Mouse (Mus musculus) kidney, embryonic 14.5 days (tissue): Measurements from ENCODE around the gene Dhdds. TPM values are rescaled to one million over a fixed set of nuclear protein-coding genes. Genes with fewer than 3 reads are reported as not detected.
"Not testable (repeated sequence)": the region's sequence is repeated elsewhere in the genome, so short reads cannot be mapped to it uniquely, and the experiment has no call there.

Experiments used
- ATAC-seq: fragments of 200-750 bp; cut with Nextera tagmentation; 2 replicates; pipeline ENCODE4 v1.8.0; 2017; ENCODE audit warnings: moderate number of reproducible peaks, mild to moderate bottlenecking, moderate TSS enrichment, moderate library complexity; ENCODE audit not compliant: low FRiP score, low TSS enrichment
- H3K27ac ChIP-seq: fragments of 300-500 bp; sonication (generic); 2 replicates; pipeline ENCODE4 v1.5.1; 2014; ENCODE audit warnings: low read depth, mild to moderate bottlenecking, low read length, moderate library complexity, mixed read lengths
- H3K27me3 ChIP-seq: fragments of 300-500 bp; sonication (generic); 2 replicates; pipeline ENCODE4 v1.6.1; 2014; ENCODE audit warnings: mild to moderate bottlenecking, low read length; ENCODE audit not compliant: control insufficient read depth, insufficient read depth
- H3K36me3 ChIP-seq: fragments of 300-500 bp; sonication (generic); 2 replicates; pipeline ENCODE4 v1.6.1; 2014; ENCODE audit warnings: low read length, mixed read lengths; ENCODE audit not compliant: control insufficient read depth, insufficient read depth
- H3K4me1 ChIP-seq: fragments of 300-500 bp; sonication (generic); 2 replicates; pipeline ENCODE4 v1.6.1; 2014; ENCODE audit warnings: low read length, mixed read lengths; ENCODE audit not compliant: control insufficient read depth, insufficient read depth
- H3K4me2 ChIP-seq: fragments of 300-500 bp; sonication (generic); replicated peaks from 2 replicates; pipeline ENCODE4 v1.6.1; 2014; ENCODE audit warnings: low read depth, mild to moderate bottlenecking, low read length
- H3K4me3 ChIP-seq: fragments of 300-500 bp; sonication (generic); 2 replicates; pipeline ENCODE4 v1.5.1; 2014; ENCODE audit warnings: mild to moderate bottlenecking, low read length
- H3K9ac ChIP-seq: fragments of 300-500 bp; sonication (generic); 2 replicates; pipeline ENCODE4 v1.6.1; 2014; ENCODE audit warnings: low read depth, mild to moderate bottlenecking, low read length, moderate library complexity
- H3K9me3 ChIP-seq: fragments of 300-500 bp; sonication (generic); 2 replicates; pipeline ENCODE4 v1.6.1; 2016; ENCODE audit warnings: low read length; ENCODE audit not compliant: control insufficient read depth
- WGBS: fragments of 180-500 bp; shearing (Covaris S2); extraction: QIAGEN DNeasy Blood & Tissue Kit; methylation state at CpG from one replicate; pipeline ENCODE4 v1.1.7; 2014; 5-methylcytosine and 5-hydroxymethylcytosine counted together
- polyA plus RNA-seq: library from polyadenylated mRNA; unstranded; fragments of >200 nt; fragmentation: Nextera tagmentation; extraction: Ambion mirVana; gene quantifications from 2 replicates; pipeline ENCODE4 v1.2.1, GENCODE M21; 2014

Dhdds gene
- polyA plus RNA-seq, 1 experiment from 2014 or later, result 42.9 TPM

DNA sequence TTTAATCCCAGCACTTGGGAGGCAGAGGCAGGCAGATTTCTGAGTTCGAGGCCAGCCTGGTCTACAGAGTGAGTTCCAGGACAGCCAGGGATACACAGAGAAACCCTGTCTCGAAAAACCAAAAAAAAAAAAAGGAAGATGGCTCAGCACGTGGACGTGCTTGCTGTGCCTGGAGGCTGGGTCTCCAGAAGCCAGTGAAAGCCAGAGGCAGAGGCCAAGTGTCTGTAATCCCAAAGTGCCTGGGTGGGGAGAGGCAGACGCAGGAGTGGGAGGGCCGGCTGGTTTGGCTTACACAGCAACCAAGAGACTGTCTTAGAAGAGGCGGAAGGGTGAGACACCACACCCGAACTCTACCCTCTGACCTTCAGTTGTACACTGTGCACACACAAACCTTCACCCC lies 12.4 kb downstream of the Dhdds start:
- not testable (repeated sequence) for H3K9ac ChIP-seq, H3K4me1 ChIP-seq, H3K27me3 ChIP-seq, H3K4me3 ChIP-seq, H3K4me2 ChIP-seq, H3K27ac ChIP-seq, H3K9me3 ChIP-seq, ATAC-seq
- peaks cover 41% of the 10 kb centered on the region; the same call in 1 of the 2 replicates for H3K36me3 ChIP-seq
- 82% methylated on average over 7 of the region's 8 CpGs for WGBS

DNA sequence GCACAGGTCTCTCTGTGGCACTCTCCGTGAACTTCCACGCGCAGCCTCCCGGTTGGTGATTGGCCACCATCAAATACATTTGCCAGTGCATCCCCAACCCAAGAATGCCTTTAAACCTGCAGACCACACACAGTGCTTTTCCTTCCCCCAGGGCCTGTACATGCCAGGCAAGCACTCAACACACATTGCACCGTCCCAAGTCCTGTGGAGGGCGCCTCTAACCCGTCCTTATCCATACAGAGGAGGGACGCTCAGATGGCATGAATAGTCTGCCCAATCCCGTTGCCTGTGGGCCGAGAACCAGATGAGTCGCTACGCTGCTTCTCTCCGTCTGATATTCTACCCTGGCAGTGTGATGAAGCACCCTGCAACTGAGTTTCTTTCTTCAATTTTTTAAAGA lies 17.8 kb downstream of the Dhdds start:
- Histone ChIP-seq H3K9ac (no peak overlapping the region), H3K9me3 (no peaks in the 10 kb centered on the region), H3K27me3 (no peaks in the 10 kb centered on the region), H3K4me2 (no peak overlapping the region), H3K27ac (no peak overlapping the region), H3K4me3 (no peak overlapping the region), H3K4me1 (no peaks in the 10 kb centered on the region), H3K36me3 (peaks cover 57% of the 10 kb centered on the region)
- no peak for ATAC-seq
- WGBS, result 91% methylated on average over 13 of the region's 13 CpGs

DNA sequence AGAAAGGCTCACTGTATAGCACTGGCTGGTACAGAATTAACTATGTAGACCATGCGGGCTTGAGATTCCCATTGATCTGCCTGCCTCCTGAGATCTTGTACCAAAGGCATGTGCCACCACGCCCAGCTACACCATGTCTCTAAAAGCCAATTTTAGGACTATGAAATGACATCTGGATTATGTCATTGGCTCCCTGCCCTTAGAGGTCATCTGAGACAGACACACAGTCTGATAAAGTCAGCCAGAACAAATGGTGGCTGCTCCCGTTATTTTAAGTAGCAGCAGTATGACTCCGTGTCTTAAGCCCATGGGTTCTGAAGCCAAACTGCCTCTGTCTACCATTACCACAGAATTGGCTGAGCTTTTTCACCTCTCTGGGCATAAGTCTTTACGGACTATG lies 20.2 kb downstream of the Dhdds start:
- peaks cover 61% of the 10 kb centered on the region for H3K36me3 ChIP-seq
- WGBS, result 77% methylated on average over 5 of the region's 5 CpGs

DNA sequence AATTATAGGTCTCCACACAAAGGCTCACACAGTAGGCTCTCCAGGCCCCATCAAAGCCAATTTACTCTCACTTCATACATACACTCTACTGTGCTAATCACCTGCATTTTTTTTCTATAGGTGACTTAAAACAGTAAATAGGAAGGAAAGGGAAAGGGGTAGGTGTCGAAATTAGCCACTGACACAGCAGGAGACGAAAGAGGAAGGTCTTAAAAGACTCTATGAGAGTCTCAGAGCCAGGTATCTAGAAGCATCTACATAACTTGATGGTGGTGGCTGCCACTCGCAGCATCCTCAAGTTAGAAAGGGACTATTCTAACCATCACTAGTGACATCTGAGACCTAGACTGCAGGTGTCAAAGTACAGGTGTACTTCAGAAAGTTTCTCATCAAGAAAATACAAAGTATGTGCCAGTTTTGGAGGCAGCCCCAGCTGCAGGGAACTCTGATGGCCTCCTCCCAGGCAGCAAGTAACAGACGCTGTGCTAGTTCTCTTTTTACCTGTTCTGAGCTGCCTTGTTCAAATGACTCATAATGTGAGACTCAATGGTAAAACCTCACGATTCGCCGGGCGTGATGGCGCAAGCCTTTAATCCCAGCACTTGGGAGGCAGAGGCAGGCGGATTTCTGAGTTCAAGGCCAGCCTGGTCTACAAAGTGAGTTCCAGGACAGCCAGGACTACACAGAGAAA lies 22.6 kb downstream of the Dhdds start:
- ATAC-seq, result no peak
- H3K9me3 ChIP-seq, result no peaks in the 10 kb centered on the region
- H3K36me3 ChIP-seq, result peaks cover 55% of the 10 kb centered on the region
- no peak overlapping the region for H3K9ac ChIP-seq
- WGBS, result 96% methylated on average over 10 of the region's 10 CpGs
- H3K4me2 ChIP-seq, result no peak overlapping the region
- no peaks in the 10 kb centered on the region for H3K4me1 ChIP-seq
- H3K27ac ChIP-seq, result no peak overlapping the region
- no peak overlapping the region for H3K4me3 ChIP-seq
- H3K27me3 ChIP-seq, result no peaks in the 10 kb centered on the region

More for the DNA sequence above, 20.2 kb downstream of the Dhdds start:
- no peak for ATAC-seq
- Histone ChIP-seq H3K4me1 (no peaks in the 10 kb centered on the region), H3K4me2 (no peak overlapping the region), H3K27ac (no peak overlapping the region), H3K9me3 (no peaks in the 10 kb centered on the region), H3K27me3 (no peaks in the 10 kb centered on the region), H3K9ac (no peak overlapping the region), H3K4me3 (no peak overlapping the region)

DNA sequence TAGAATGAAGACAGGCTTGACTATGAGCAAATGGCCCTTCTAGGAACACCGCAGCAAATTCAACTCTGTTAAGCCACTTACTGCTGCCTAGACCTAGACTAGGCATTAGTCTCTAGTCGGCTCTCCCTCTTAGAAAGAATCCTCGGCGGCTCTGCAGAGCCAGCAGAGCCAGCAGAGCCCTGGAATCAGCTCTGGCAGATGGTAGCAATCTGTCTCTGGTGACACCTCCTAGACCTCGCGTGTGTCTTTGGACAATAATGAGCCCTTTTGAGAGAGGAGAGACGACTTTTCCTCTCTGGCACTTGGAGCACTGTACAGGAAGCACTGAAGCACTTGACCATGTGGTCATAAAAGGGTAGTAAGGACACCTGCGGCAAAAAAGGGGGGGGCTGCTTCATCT lies 29.0 kb downstream of the Dhdds start:
- WGBS, result 56% methylated on average over 8 of the region's 8 CpGs
- no peak for ATAC-seq
- no peaks in the 10 kb centered on the region for H3K27me3 ChIP-seq
- no peaks in the 10 kb centered on the region for H3K9me3 ChIP-seq
- no peak overlapping the region for H3K9ac ChIP-seq
- peaks cover 19% of the 10 kb centered on the region for H3K4me1 ChIP-seq
- peaks cover 16% of the 10 kb centered on the region; the same call in 1 of the 2 replicates for H3K36me3 ChIP-seq
- H3K4me2 ChIP-seq, result no peak overlapping the region
- no peak overlapping the region for H3K27ac ChIP-seq
- no peak overlapping the region for H3K4me3 ChIP-seq

DNA sequence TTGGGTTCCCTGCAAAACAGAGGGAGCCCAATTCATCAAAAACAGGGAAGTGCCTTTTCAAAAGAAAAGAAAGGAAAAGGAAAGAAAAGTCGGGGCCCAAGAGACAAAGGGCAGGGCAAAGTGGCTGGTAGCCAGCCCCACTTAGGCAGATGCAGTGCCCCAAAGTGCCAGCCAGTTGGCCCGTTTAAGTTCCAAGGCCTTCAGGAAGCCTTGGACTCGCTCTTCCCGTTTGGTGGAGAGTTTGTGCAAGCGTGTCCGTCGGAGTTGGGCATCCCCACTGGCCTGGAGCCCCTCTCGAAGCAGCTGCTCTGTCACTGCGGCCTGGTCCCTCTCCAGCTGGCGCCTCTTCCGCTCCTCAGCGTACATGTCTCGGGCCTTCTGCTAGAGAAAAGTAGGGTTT lies 29.8 kb downstream of the Dhdds start:
- no peaks in the 10 kb centered on the region for H3K27me3 ChIP-seq
- no peak overlapping the region for H3K4me2 ChIP-seq
- WGBS, result 91% methylated on average over 13 of the region's 13 CpGs
- peaks cover 19% of the 10 kb centered on the region for H3K36me3 ChIP-seq
- H3K27ac ChIP-seq, result no peak overlapping the region
- H3K4me1 ChIP-seq, result peaks cover 25% of the 10 kb centered on the region
- H3K4me3 ChIP-seq, result no peak overlapping the region
- H3K9ac ChIP-seq, result no peak overlapping the region
- ATAC-seq, result no peak
- no peaks in the 10 kb centered on the region for H3K9me3 ChIP-seq

DNA sequence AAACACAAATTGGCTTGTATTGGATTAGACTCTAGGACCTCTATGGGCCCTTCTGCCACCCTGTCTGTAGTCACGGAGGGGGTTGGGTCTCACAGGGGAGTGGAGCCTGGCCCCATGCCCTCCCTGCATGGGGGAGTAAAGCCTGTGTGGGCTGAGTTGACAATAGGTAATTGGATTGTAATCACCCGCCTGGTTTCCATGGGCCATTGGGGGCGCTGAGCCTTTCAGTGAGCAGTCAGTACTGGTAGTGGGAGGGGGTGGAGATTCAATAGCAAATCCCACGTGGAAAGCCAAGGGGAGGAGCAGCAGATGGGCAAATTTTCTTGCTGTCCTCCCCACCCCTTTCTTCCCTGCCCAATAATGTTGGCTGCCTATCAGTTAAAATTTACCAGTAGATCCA lies 30.5 kb downstream of the Dhdds start:
- Histone ChIP-seq H3K4me3 (no peak overlapping the region), H3K9ac (no peak overlapping the region), H3K4me2 (no peak overlapping the region), H3K9me3 (no peaks in the 10 kb centered on the region), H3K27me3 (no peaks in the 10 kb centered on the region), H3K36me3 (peaks cover 22% of the 10 kb centered on the region), H3K4me1 (peaks cover 25% of the 10 kb centered on the region), H3K27ac (no peak overlapping the region; the same call in 1 of the 2 replicates)
- no peak for ATAC-seq
- WGBS, result 21% methylated on average over 4 of the region's 4 CpGs

DNA sequence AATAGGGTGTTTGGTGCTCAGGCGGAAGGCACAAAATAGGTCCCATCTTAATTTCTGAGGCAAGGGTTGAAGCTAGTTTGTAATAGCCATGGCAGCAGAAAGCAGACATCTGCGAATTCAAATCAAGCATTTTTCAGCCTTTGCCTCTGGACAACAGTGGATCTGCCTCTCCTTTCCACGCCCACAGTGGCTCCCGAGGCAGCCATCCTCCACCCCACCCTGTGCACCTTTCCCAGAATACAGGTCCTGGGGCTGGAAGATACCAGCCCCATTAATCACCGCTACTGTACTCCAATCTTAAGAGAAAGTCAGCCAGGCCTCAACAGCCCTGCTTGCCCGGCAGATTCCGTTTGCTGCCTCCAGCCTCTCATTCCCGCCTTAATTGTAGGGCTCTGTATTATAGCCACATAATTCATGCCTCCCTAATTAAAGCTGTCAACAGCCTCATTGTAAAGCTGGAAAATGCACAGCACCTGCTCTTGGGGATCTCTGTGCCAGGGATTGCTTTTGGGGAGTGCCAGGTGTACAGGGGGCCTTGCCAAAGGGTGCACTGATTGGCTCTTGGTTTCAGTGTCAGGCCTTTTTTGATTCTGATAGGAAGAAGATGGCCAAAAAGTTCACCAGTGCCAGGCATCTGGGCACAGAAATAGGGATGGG lies 31.5 kb downstream of the Dhdds start:
- peaks cover 25% of the 10 kb centered on the region for H3K4me1 ChIP-seq
- H3K4me3 ChIP-seq, result peak overlapping the region; percentile 80; the same call in 1 of the 2 replicates
- no peaks in the 10 kb centered on the region for H3K9me3 ChIP-seq
- no peaks in the 10 kb centered on the region for H3K27me3 ChIP-seq
- 43% methylated on average over 8 of the region's 8 CpGs for WGBS
- H3K36me3 ChIP-seq, result peaks cover 24% of the 10 kb centered on the region
- no peak overlapping the region; the same call in 1 of the 2 replicates for H3K9ac ChIP-seq
- ATAC-seq, result no peak
- peak overlapping the region; percentile 94 for H3K4me2 ChIP-seq
- 0 out of 2 replicates have a peak overlapping the region, but pooled peaks have one; percentile 100 for H3K27ac ChIP-seq
